Mouse (Mus musculus) intestine, embryonic 14.5 days (tissue): ENCODE measurements around the gene Rab35. TPM values are rescaled to one million over a fixed set of nuclear protein-coding genes. Genes with fewer than 3 reads are reported as not detected.

Source experiments
- ATAC-seq: fragments of 200-750 bp; cut with Nextera tagmentation; replicated peaks from 2 replicates; pipeline ENCODE4 v1.8.0; 2017; ENCODE audit warnings: low read depth, moderate number of reproducible peaks, moderate TSS enrichment, moderate library complexity; ENCODE audit not compliant: low FRiP score, low TSS enrichment
- DNase-seq: peaks from one replicate; pipeline ENCODE4 v3.0.0-alpha.2; 2018; ENCODE audit warnings: low spot score
- H3K27ac ChIP-seq: fragments of 300-500 bp; sonication (generic); 2 replicates; pipeline ENCODE4 v1.5.1; 2014; ENCODE audit warnings: low read depth, mild to moderate bottlenecking, control low read depth
- H3K27me3 ChIP-seq: fragments of 300-500 bp; sonication (generic); replicated peaks from 2 replicates; pipeline ENCODE4 v1.6.1; 2014; ENCODE audit warnings: low read length, control low read depth; ENCODE audit not compliant: control insufficient read depth, insufficient read depth
- H3K36me3 ChIP-seq: fragments of 300-500 bp; sonication (generic); 2 replicates; pipeline ENCODE4 v1.6.1; 2014; ENCODE audit warnings: low read length, control low read depth; ENCODE audit not compliant: control insufficient read depth, insufficient read depth
- H3K4me1 ChIP-seq: fragments of 300-500 bp; sonication (generic); replicated peaks from 2 replicates; pipeline ENCODE4 v1.6.1; 2014; ENCODE audit warnings: low read length, control low read depth, mixed read lengths; ENCODE audit not compliant: control insufficient read depth, insufficient read depth
- H3K4me2 ChIP-seq: fragments of 300-500 bp; sonication (generic); 2 replicates; pipeline ENCODE4 v1.6.1; 2014; ENCODE audit warnings: low read length
- H3K4me3 ChIP-seq: fragments of 300-500 bp; sonication (generic); 2 replicates; pipeline ENCODE4 v1.5.1; 2014; ENCODE audit warnings: low read depth, low read length, control low read depth, mixed read lengths
- H3K9ac ChIP-seq: fragments of 300-500 bp; sonication (generic); 2 replicates; pipeline ENCODE4 v1.6.1; 2014; ENCODE audit warnings: mild to moderate bottlenecking, low read length
- H3K9me3 ChIP-seq: fragments of 300-500 bp; sonication (generic); 2 replicates; pipeline ENCODE4 v1.6.1; 2016; ENCODE audit warnings: low read length, control low read depth; ENCODE audit not compliant: control insufficient read depth
- WGBS: fragments of 180-500 bp; shearing (Covaris S2); extraction: QIAGEN DNeasy Blood & Tissue Kit; methylation state at CpG from one replicate; pipeline ENCODE4 v1.1.7; 2014; 5-methylcytosine and 5-hydroxymethylcytosine counted together
- polyA plus RNA-seq: library from polyadenylated mRNA; unstranded; fragments of >200 nt; fragmentation: Nextera tagmentation; extraction: Ambion mirVana; gene quantifications from 2 replicates; pipeline ENCODE4 v1.2.1, GENCODE M21; 2014

The Rab35 gene
- polyA plus RNA-seq, 1 experiment from 2014 or later, result 19.5 TPM

DNA sequence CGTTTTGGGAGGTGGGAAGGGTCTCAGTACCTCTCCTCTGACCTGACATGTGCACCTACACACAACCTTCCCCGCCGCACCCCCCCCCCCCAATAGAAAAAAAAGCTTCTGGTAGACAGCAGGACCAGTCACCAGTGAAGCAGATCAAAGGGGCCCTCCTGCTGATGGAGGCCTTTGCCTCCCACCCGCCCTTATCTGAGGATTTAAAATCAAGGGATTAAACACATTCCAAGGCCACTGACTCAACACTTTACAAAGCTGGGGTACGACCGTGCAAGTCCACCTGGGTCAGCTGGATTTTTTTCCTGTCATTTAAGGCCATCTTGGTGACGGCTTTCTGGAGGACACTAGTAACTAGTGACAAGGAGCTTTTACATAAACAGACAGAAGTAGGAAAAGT is 36.2 kb downstream of the Rab35 start:
- Histone ChIP-seq H3K9me3 (no peaks in the 10 kb centered on the region), H3K4me1 (no peaks in the 10 kb centered on the region), H3K4me2 (no peak overlapping the region), H3K9ac (no peak overlapping the region), H3K36me3 (no peaks in the 10 kb centered on the region), H3K27ac (no peak overlapping the region), H3K4me3 (no peak overlapping the region), H3K27me3 (no peaks in the 10 kb centered on the region)
- 0 out of 2 replicates have a peak, but pooled peaks have one; percentile 44 for ATAC-seq
- no peak for DNase-seq
- WGBS, result 12% methylated on average over 7 of the region's 7 CpGs

DNA sequence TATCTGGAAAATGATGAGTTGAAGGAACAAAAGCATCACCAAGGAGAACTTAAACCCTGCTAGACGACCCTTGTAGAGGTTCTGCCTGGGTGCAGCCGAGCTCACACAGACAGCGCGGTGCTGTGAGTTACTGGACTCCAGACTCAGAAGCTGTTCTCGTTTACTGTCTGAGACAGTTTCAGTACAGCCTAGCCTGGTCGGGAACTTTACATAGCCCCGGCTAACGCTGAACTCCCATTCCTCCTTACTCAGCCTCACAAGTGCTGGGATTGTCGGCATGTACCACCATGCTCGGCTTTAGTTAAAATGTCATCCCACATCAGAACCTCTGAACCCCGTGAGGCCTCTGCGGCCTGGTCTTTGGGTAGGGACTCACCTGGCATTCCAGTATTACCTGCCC is 37.3 kb downstream of the Rab35 start:
- H3K27me3 ChIP-seq, result no peaks in the 10 kb centered on the region
- no peak overlapping the region for H3K9ac ChIP-seq
- 84% methylated on average over 12 of the region's 12 CpGs for WGBS
- no peak overlapping the region for H3K27ac ChIP-seq
- H3K4me1 ChIP-seq, result no peaks in the 10 kb centered on the region
- ATAC-seq (no peak), DNase-seq (no peak)
- no peak overlapping the region for H3K4me3 ChIP-seq
- H3K4me2 ChIP-seq, result no peak overlapping the region
- no peaks in the 10 kb centered on the region for H3K36me3 ChIP-seq
- H3K9me3 ChIP-seq, result no peaks in the 10 kb centered on the region

DNA sequence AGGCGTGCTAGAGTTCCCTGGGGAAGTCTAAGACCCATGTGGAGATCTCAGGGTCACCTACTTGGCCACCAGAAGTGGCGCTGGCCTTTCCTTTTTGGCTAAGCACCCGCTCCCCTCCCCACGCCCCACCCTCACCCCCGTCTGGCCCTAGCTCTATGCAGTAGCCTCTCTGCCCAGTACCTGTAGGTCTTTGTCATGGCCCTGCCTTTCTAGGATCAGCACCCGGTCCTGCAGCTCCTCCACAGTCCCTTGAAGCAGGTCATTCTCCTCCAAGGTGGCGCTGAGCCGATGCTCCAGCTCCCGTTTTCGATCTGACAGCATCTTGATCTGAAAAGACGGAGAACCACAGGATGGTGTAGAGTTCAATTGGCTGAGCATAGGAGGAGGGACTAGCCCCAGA is 38.3 kb downstream of the Rab35 start:
- Histone ChIP-seq H3K4me2 (no peak overlapping the region), H3K4me1 (no peaks in the 10 kb centered on the region), H3K27ac (no peak overlapping the region), H3K9ac (no peak overlapping the region), H3K36me3 (no peaks in the 10 kb centered on the region), H3K9me3 (no peaks in the 10 kb centered on the region), H3K27me3 (no peaks in the 10 kb centered on the region), H3K4me3 (no peak overlapping the region)
- WGBS, result 77% methylated on average over 11 of the region's 11 CpGs
- ATAC-seq (no peak), DNase-seq (no peak)

DNA sequence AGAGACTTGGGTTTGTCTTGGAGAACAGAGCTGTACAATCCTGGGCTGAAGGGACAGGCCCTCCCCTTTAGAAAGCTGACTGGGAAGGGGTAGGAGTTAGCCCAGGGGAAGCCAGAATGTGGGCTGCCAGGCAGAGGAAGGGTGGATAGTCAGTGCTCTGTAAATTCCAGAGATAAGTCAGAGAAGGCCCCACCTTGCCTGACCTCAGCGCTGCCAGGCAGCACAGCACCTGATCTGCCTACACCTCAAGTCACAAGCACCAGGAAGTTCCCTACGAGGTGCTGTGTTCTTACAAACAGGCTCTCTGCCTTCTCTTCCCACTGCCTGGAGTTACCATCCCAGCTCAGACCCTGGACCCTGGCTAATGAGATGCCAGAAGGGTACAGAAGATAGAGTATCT is 38.7 kb downstream of the Rab35 start:
- Histone ChIP-seq H3K36me3 (no peaks in the 10 kb centered on the region), H3K9ac (no peak overlapping the region), H3K27ac (no peak overlapping the region), H3K4me2 (no peak overlapping the region), H3K4me1 (no peaks in the 10 kb centered on the region), H3K27me3 (no peaks in the 10 kb centered on the region), H3K9me3 (no peaks in the 10 kb centered on the region), H3K4me3 (no peak overlapping the region)
- WGBS, result 52% methylated on average over 2 of the region's 2 CpGs
- ATAC-seq, result 0 out of 2 replicates have a peak, but pooled peaks have one; percentile 45
- DNase-seq, result no peak

DNA sequence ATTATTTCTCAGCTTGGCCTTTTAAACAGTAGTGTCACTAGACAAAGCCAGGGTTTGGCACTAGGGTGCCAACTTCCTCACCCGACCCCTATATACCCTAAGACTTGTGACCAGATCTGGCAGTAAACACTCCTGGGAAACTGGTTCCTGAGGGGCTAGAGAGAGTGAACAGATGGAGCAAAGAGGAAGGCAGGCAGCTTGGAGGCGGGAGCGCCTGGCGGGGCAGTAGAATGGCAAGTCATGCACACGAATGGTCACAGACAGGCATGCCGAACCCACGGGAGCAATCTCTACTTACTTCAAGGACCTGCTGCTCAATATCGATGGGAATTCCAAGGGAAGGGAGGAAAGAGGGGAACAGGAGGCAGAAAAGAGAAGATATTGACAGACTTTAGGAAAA is 40.1 kb downstream of the Rab35 start:
- Histone ChIP-seq H3K27ac (no peak overlapping the region), H3K36me3 (no peaks in the 10 kb centered on the region), H3K9ac (no peak overlapping the region), H3K4me1 (no peaks in the 10 kb centered on the region), H3K9me3 (no peaks in the 10 kb centered on the region), H3K27me3 (no peaks in the 10 kb centered on the region), H3K4me3 (no peak overlapping the region), H3K4me2 (no peak overlapping the region)
- ATAC-seq, result no peak
- DNase-seq, result no peak
- 69% methylated on average over 8 of the region's 8 CpGs for WGBS

DNA sequence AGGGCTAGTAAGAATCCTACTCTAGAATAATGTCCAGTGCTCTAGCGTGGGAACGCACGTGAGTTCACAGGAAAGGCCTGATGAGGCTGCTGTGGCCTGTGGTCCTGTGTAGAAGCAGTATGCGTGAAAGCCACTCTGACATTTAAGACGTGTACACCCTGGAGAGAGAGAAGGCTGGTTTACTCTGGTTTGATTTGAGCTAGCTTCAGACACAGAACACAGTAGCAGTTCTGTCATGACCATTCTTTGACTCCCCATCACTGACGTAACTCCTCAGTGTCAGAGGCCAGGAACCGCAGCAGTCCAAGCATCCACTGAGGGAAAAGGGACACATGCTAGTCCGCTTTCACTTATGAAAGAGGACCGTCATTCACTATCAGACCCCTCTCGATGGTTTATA is 53.4 kb downstream of the Rab35 start:
- no peak for ATAC-seq
- WGBS, result 82% methylated on average over 10 of the region's 10 CpGs

DNA sequence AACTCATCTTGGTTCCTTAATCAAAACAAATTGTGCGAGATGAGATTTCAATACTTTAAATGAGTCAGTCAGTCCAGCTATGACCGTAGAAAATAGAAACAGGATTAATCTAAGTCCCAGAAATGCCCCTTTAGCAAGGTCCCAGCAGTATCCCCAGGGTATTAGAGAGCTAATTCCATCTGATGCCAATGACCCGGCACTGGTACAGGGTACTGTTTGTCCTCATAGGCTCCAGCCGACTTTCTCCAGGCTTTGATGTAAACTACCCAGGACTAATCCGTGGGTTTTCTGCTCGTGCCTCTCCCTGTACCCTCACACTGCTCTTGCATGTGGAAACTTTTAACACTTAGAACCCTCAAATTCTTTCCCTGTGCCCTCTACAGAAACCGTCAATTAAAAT is 55.0 kb downstream of the Rab35 start:
- DNase-seq (no peak), ATAC-seq (no peak)
- Histone ChIP-seq H3K9me3 (no peaks in the 10 kb centered on the region), H3K27ac (no peak overlapping the region), H3K27me3 (no peaks in the 10 kb centered on the region), H3K36me3 (no peaks in the 10 kb centered on the region), H3K4me1 (no peaks in the 10 kb centered on the region), H3K9ac (no peak overlapping the region), H3K4me3 (no peak overlapping the region), H3K4me2 (no peak overlapping the region)
- 66% methylated on average over 7 of the region's 7 CpGs for whole genome bisulfite sequencing

More for the DNA sequence above, 53.4 kb downstream of the Rab35 start:
- H3K36me3 ChIP-seq, result no peaks in the 10 kb centered on the region
- H3K4me2 ChIP-seq, result no peak overlapping the region
- H3K9ac ChIP-seq, result no peak overlapping the region
- no peak overlapping the region for H3K27ac ChIP-seq
- no peaks in the 10 kb centered on the region for H3K4me1 ChIP-seq
- DNase-seq, result no peak
- no peaks in the 10 kb centered on the region for H3K9me3 ChIP-seq
- no peaks in the 10 kb centered on the region for H3K27me3 ChIP-seq
- no peak overlapping the region for H3K4me3 ChIP-seq

DNA sequence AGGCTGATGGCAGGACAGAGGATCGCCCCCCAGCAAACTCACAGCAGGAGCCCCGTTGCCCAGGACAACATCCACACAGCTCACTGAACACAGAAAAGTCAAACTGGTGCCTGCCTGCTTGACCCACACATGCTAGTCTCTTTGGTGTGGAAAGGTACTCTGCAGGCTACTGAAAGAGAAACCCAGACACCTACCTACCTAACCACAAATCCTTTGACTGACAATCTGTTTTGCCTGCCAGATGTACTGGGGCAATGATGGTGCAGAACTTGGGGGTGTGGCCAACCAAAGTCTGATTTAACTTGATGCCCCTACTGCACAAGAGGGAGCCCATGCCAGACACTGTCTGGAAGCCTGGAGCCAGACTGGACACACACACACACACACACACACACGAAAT is 61.6 kb downstream of the Rab35 start:
- Histone ChIP-seq H3K4me1 (no peaks in the 10 kb centered on the region), H3K9ac (no peak overlapping the region), H3K9me3 (no peaks in the 10 kb centered on the region), H3K27me3 (no peaks in the 10 kb centered on the region), H3K4me3 (no peak overlapping the region), H3K4me2 (no peak overlapping the region), H3K36me3 (no peaks in the 10 kb centered on the region), H3K27ac (no peak overlapping the region)
- 48% methylated on average over 3 of the region's 3 CpGs for WGBS
- ATAC-seq (no peak), DNase-seq (no peak)

DNA sequence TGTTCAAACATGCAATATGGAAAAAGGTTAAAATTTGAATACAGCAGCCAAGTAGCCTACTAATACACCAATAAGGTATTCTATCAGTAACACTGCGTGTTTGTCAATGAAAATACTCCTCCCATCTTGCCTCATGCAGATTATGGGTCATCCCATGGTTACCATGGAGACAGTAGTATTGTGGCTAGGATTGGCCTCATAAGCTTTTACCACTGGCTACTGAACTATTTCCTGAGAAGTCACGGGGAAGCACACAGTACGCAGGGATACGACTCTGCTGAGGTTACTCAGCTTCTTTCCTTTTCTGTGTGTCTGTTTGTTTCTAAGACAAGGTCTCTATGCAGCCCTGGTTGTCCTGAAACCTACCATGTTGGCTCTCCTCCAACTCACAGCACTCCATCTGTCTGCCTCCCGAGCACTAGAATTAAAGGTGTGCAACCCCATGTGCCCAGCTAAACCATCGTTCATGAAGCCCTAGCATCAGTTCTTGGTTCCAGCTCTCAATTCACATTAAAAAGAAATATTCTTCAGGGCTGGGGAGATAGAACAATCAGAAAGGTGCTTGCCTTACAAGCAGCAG is 63.6 kb downstream of the Rab35 start:
- Histone ChIP-seq H3K4me2 (no peak overlapping the region), H3K27me3 (no peaks in the 10 kb centered on the region), H3K27ac (no peak overlapping the region), H3K4me3 (no peak overlapping the region), H3K9ac (no peak overlapping the region), H3K36me3 (no peaks in the 10 kb centered on the region), H3K9me3 (no peaks in the 10 kb centered on the region), H3K4me1 (no peaks in the 10 kb centered on the region)
- DNase-seq, result no peak
- 74% methylated on average over 6 of the region's 6 CpGs for WGBS
- no peak for ATAC-seq
